Mouse (Mus musculus): ENCODE data around the gene G6pc. TPM values are rescaled to one million over a fixed set of nuclear protein-coding genes. Genes with fewer than 3 reads are reported as not detected.

G6pc gene
- polyA plus RNA-seq, 1 experiment from 2014 or later: not detected

- WGBS: 26% methylated on average over 3 of the region's 3 CpGs
- H3K27ac ChIP-seq: no peak overlapping the region
- H3K4me1 ChIP-seq (replicated peaks): peaks cover 24% of the 10 kb centered on the region
- H3K4me2 ChIP-seq (replicated peaks): no peak overlapping the region
- H3K27me3 ChIP-seq: peaks cover 5% of the 10 kb centered on the region; the same call in 1 of the 2 replicates
- no peak for ATAC-seq
- no peaks in the 10 kb centered on the region for H3K9me3 ChIP-seq
- H3K36me3 ChIP-seq: no peaks in the 10 kb centered on the region
- no peak overlapping the region for H3K9ac ChIP-seq (replicated peaks)
- no peak overlapping the region for H3K4me3 ChIP-seq (replicated peaks)
Measured at GRCm38 (mm10) chr11:101419610-101420009, 52.2 kb downstream of the G6pc start.

- Histone ChIP-seq H3K36me3 (no peaks in the 10 kb centered on the region), H3K4me2 (replicated peaks) (no peak overlapping the region), H3K4me3 (replicated peaks) (no peak overlapping the region), H3K9ac (replicated peaks) (no peak overlapping the region), H3K27ac (no peak overlapping the region), H3K9me3 (no peaks in the 10 kb centered on the region), H3K27me3 (peaks cover 5% of the 10 kb centered on the region; the same call in 1 of the 2 replicates), H3K4me1 (replicated peaks) (peaks cover 22% of the 10 kb centered on the region)
- WGBS: 93% methylated on average over 5 of the region's 5 CpGs
- no peak for ATAC-seq
Measured at GRCm38 (mm10) chr11:101420148-101420547, 52.8 kb downstream of the G6pc start.

- Histone ChIP-seq H3K27me3 (peaks cover 5% of the 10 kb centered on the region; the same call in 1 of the 2 replicates), H3K4me2 (replicated peaks) (peak within 1 kb of the TSS; percentile 94), H3K27ac (peak within 1 kb of the TSS; percentile 84), H3K4me3 (replicated peaks) (peak within 1 kb of the TSS; percentile 72), H3K36me3 (peaks cover under 1% of the 10 kb centered on the region; the same call in 1 of the 2 replicates), H3K4me1 (replicated peaks) (peaks cover 32% of the 10 kb centered on the region), H3K9me3 (no peaks in the 10 kb centered on the region), H3K9ac (replicated peaks) (peak within 1 kb of the TSS; percentile 77)
- peak; percentile 58 for ATAC-seq
- 6% methylated on average over 23 of the region's 23 CpGs for WGBS
Measured at GRCm38 (mm10) chr11:101424105-101424851, 56.9 kb downstream of the G6pc start, which contains the start of gene Gm27029. Gm27029 (minus strand) TSS chr11:101424796.

GRCm38 (mm10) chr11:101424925-101425813, 57.8 kb downstream of the G6pc start, which contains the start of the genes Rundc1 and Ptges3l:
Rundc1 (plus strand) TSS chr11:101425085.
Ptges3l (minus strand) TSS chr11:101425333.
- Histone ChIP-seq H3K27ac (peak within 1 kb of the TSS; percentile 84), H3K4me1 (replicated peaks) (peaks cover 32% of the 10 kb centered on the region), H3K9ac (replicated peaks) (peak within 1 kb of the TSS; percentile 77), H3K4me2 (replicated peaks) (peak within 1 kb of the TSS; percentile 94), H3K27me3 (peaks cover 5% of the 10 kb centered on the region; the same call in 1 of the 2 replicates), H3K9me3 (no peaks in the 10 kb centered on the region), H3K4me3 (replicated peaks) (peak within 1 kb of the TSS; percentile 72), H3K36me3 (peaks cover 9% of the 10 kb centered on the region)
- under 1% methylated on average over 81 of the region's 81 CpGs for WGBS
- peak; percentile 95 for ATAC-seq

- WGBS: 77% methylated on average over 8 of the region's 8 CpGs
- Histone ChIP-seq H3K9me3 (no peaks in the 10 kb centered on the region), H3K4me3 (replicated peaks) (peak overlapping the region; percentile 72), H3K27ac (no peak overlapping the region), H3K27me3 (peaks cover 5% of the 10 kb centered on the region; the same call in 1 of the 2 replicates), H3K4me2 (replicated peaks) (peak overlapping the region; percentile 94), H3K4me1 (replicated peaks) (peaks cover 32% of the 10 kb centered on the region), H3K36me3 (peaks cover 19% of the 10 kb centered on the region), H3K9ac (replicated peaks) (peak overlapping the region; percentile 77)
- no peak for ATAC-seq
Measured at GRCm38 (mm10) chr11:101426165-101426564, 58.8 kb downstream of the G6pc start.

Small RNAs within 50 kb of the gene (microRNA-seq; reads per million reads assigned to microRNA genes)
- gene Gm25593 (not detected), gene Mir6929 (not detected)

Other genes starting within 250 kb of the G6pc start
- gene Retreg3, start 247.7 kb upstream of the G6pc start, polyA plus RNA-seq (2015; fragmentation: Nextera tagmentation; extraction: Ambion mirVana): 21.8 and 28.5 TPM in 2 replicates
- 89.4 and 91.0 TPM in 2 replicates for gene Tubg1, start 247.6 kb upstream of the G6pc start, polyA plus RNA-seq (2015; fragmentation: Nextera tagmentation; extraction: Ambion mirVana)
- 29.8 and 31.6 TPM in 2 replicates for gene Tubg2, start 211.7 kb upstream of the G6pc start, polyA plus RNA-seq (2015; fragmentation: Nextera tagmentation; extraction: Ambion mirVana)
- gene Cntnap1, start 197.0 kb upstream of the G6pc start, polyA plus RNA-seq (2015; fragmentation: Nextera tagmentation; extraction: Ambion mirVana): 1.3 and 1.5 TPM in 2 replicates
- gene Plekhh3, start 196.2 kb upstream of the G6pc start, polyA plus RNA-seq (2015; fragmentation: Nextera tagmentation; extraction: Ambion mirVana): 7.3 and 8.1 TPM in 2 replicates
- gene Ccr10, start 192.1 kb upstream of the G6pc start, polyA plus RNA-seq (2015; fragmentation: Nextera tagmentation; extraction: Ambion mirVana): 0.19 and 0.38 TPM in 2 replicates
- 17.6 and 17.7 TPM in 2 replicates for gene Ezh1, start 141.1 kb upstream of the G6pc start, polyA plus RNA-seq (2015; fragmentation: Nextera tagmentation; extraction: Ambion mirVana)
- gene Ramp2, start 121.5 kb upstream of the G6pc start, polyA plus RNA-seq (2015; fragmentation: Nextera tagmentation; extraction: Ambion mirVana): 64.4 and 65.7 TPM in 2 replicates
- gene Vps25, start 113.9 kb upstream of the G6pc start, polyA plus RNA-seq (2015; fragmentation: Nextera tagmentation; extraction: Ambion mirVana): 110 and 111 TPM in 2 replicates
- 7.2 and 7.5 TPM in 2 replicates for gene Wnk4, start 107.0 kb upstream of the G6pc start, polyA plus RNA-seq (2015; fragmentation: Nextera tagmentation; extraction: Ambion mirVana)
- gene Cntd1, start 88.5 kb upstream of the G6pc start, polyA plus RNA-seq (2015; fragmentation: Nextera tagmentation; extraction: Ambion mirVana): 1.2 and 1.3 TPM in 2 replicates
- 210 and 213 TPM in 2 replicates for gene Coa3, start 88.4 kb upstream of the G6pc start, polyA plus RNA-seq (2015; fragmentation: Nextera tagmentation; extraction: Ambion mirVana)
- gene Becn1, start 65.3 kb upstream of the G6pc start, polyA plus RNA-seq (2015; fragmentation: Nextera tagmentation; extraction: Ambion mirVana): 178 and 194 TPM in 2 replicates
- gene Psme3, start 51.3 kb upstream of the G6pc start, polyA plus RNA-seq (2015; fragmentation: Nextera tagmentation; extraction: Ambion mirVana): 126 and 134 TPM in 2 replicates
- gene Aoc2, start 42.5 kb upstream of the G6pc start, polyA plus RNA-seq (2015; fragmentation: Nextera tagmentation; extraction: Ambion mirVana): 2.4 and 2.5 TPM in 2 replicates
- not detected in 2 replicates for gene Aoc3, start 37.0 kb upstream of the G6pc start, polyA plus RNA-seq (2015; fragmentation: Nextera tagmentation; extraction: Ambion mirVana)
- gene Aarsd1, start 50.1 kb downstream of the G6pc start, polyA plus RNA-seq (2015; fragmentation: Nextera tagmentation; extraction: Ambion mirVana): 94.8 and 101 TPM in 2 replicates
- 6.6 and 8.5 TPM in 2 replicates for gene Gm27029, start 57.2 kb downstream of the G6pc start, polyA plus RNA-seq (2015; fragmentation: Nextera tagmentation; extraction: Ambion mirVana)
- gene Rundc1, start 57.5 kb downstream of the G6pc start, polyA plus RNA-seq (2015; fragmentation: Nextera tagmentation; extraction: Ambion mirVana): 26.2 and 26.4 TPM in 2 replicates
- gene Ptges3l, start 57.8 kb downstream of the G6pc start, polyA plus RNA-seq (2015; fragmentation: Nextera tagmentation; extraction: Ambion mirVana): 2.0 and 2.6 TPM in 2 replicates
- gene Rpl27, start 74.7 kb downstream of the G6pc start, polyA plus RNA-seq (2015; fragmentation: Nextera tagmentation; extraction: Ambion mirVana): 303 and 310 TPM in 2 replicates
- 2.2 and 2.3 TPM in 2 replicates for gene Ifi35, start 80.8 kb downstream of the G6pc start, polyA plus RNA-seq (2015; fragmentation: Nextera tagmentation; extraction: Ambion mirVana)
- gene Rnd2, start 97.4 kb downstream of the G6pc start, polyA plus RNA-seq (2015; fragmentation: Nextera tagmentation; extraction: Ambion mirVana): 102 and 117 TPM in 2 replicates
- 79.5 and 91.5 TPM in 2 replicates for gene Vat1, start 98.7 kb downstream of the G6pc start, polyA plus RNA-seq (2015; fragmentation: Nextera tagmentation; extraction: Ambion mirVana)
- 4.7 and 5.3 TPM in 2 replicates for gene Brca1, start 184.4 kb downstream of the G6pc start, polyA plus RNA-seq (2015; fragmentation: Nextera tagmentation; extraction: Ambion mirVana)
- gene Nbr1, start 184.6 kb downstream of the G6pc start, polyA plus RNA-seq (2015; fragmentation: Nextera tagmentation; extraction: Ambion mirVana): 113 and 116 TPM in 2 replicates
- 2.1 and 2.7 TPM in 2 replicates for gene Tmem106a, start 214.7 kb downstream of the G6pc start, polyA plus RNA-seq (2015; fragmentation: Nextera tagmentation; extraction: Ambion mirVana)
- gene Gm11634, start 231.7 kb downstream of the G6pc start, polyA plus RNA-seq (2015; fragmentation: Nextera tagmentation; extraction: Ambion mirVana): not detected in 2 replicates